Mouse (Mus musculus): ENCODE results near the gene Ttc23.

DNA sequence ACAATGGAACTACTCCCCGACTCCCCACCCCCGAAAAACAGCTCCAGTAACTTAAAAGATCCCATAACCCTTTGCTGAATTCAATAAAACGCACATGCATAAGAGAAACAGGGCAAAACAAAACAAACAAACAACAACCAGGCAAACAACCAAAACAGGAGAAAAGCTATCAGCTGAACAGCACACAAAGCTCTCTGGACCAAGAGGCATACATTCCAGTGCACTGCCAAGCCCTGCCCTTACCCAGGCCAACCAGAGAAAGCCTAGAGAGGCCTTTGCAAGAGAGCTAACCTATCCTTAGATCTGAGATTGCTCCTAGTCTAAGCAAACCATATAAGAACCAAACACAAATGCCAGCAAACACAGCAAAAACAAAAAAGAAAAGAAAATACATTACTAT is 25.1 kb upstream of the Ttc23 start:
- no peak for TF ChIP-seq EP300 (IDR thresholded peaks at IDR 0.05; ENCODE audit: insufficient read depth, low read depth, low read length)
- no peak for TF ChIP-seq CTCF (IDR thresholded peaks at IDR 0.05; ENCODE audit: low read depth, low read length)
